Mouse (Mus musculus) left cerebral cortex, postnatal 10 days (tissue): Measurements from ENCODE around the gene Dnajc25. TPM values are rescaled to one million over a fixed set of nuclear protein-coding genes. Genes with fewer than 3 reads are reported as not detected.

Experiments used
- DNase-seq, 2 experiments: peaks; one replicate each; pipeline ENCODE4 v3.0.0; 2021 to 2022; ENCODE audit warnings: low spot score in 2 of 2, mixed read lengths in 1 of 2; ENCODE audit errors: extremely low spot score in 1 of 2
- intact Hi-C: fragments of 180-260 bp; cut with DNase I; formaldehyde crosslinking; loops from one replicate; pipeline ENCODE4 v1.15.1; 2025
- total RNA-seq, 2 experiments: library from RNA; stranded (reverse); gene quantifications; 2 replicates each; pipeline ENCODE4 v1.2.3; 2021

The Dnajc25 gene
- total RNA-seq, 2 experiments from 2014 or later, result 6.8 to 8.1 TPM

DNA sequence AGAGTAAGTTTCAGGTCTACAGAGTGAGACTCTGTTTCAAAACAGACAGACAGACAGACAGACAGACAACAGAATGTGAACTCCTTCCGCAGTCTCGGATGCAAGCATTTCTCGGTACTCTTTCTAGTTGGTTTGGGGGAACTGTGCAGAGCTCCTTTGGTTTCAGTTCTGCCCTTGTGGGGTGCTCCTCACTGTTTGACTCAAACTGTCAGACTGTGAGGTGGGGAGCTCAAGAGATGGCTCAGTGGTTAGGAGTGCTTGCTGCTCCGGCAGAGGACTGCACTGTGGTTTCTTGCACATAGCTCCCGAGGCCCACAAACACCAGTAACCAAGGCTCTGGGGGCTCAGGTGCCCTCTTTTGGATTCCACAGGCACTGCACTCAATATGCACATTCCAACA is 48.2 kb downstream of the Dnajc25 start:
- no peak for DNase-seq
- intact Hi-C loops, result no loop called here

DNA sequence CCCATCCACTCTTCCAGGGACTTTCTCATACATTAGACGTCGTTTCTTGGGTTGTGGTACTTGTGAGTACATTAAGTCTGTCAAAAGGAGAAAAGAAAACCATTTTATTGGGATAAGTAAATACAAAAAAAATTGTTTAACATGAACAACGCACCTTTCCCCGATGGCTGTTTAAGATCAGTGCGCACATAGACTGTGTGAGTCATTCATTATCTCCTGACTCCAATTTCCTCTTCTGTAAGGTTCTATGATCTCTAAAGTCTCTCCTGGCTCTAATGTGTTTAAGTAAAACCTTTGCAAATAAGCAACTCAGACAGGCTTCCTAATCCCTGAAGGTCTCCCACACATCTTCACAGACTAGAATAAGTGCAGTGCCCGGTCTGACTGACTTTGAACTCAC is 49.0 kb downstream of the Dnajc25 start:
- intact Hi-C loops, result no loop called here
- DNase-seq, result no peak

DNA sequence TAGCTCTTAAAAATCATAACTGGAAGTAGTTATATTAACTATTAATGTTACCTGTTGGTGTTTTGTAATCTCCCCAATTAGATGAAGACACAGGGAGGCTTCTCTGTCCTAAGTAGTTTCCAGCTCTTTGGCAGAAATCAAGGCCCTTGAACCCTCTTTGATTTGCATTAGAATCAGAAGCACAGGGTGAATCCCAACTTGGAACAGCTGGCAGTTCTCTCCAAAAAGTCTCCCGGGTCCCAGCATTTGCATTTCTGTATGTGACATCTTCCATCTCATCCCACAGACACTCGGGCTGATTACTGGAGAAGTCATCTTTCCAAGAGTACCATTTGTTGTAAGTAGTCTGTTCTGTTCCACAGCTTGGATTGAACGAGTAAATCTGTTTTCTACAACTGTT is 52.4 kb downstream of the Dnajc25 start:
- intact Hi-C loops, result no loop called here
- no peak for DNase-seq

DNA sequence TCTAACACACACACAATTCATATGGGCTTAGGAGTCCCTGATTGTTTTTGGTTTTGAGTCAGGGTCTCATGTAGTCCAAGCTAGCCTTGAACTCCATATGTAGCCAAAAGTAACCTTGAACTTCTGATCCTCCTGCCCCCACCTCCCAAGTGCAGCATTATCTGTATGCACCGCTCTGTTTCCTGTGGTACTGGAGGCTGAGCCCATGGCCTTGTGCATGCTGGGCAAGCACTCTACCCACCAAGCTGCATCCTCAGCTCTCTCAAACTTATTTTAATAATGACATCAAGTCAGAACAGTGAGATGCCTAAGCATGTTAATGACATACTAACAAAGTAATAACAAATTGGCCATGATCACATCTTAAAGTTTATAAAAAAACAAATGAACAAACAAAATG is 56.2 kb downstream of the Dnajc25 start:
- intact Hi-C loops, result no loop called here

DNA sequence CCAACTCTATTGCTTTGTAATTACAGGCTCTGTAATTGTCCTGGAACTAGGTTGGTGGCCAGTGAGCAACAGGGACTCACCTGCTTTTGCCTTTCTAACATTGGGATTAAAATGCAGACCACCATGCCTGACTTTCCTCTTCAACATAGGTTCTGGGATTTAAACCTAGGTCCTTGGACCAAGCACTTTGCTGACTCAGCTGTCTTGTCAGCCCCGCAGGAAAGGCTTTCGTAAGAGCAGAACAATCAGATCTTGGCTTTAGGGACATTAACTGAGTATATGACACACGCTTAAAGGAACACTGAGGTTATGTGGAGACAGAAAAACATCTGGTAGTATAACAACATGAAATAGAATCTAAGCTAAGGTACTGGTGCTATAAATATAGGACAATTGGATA is 63.1 kb downstream of the Dnajc25 start:
- intact Hi-C loops, result no loop called here

More for the DNA sequence above, 56.2 kb downstream of the Dnajc25 start:
- no peak for DNase-seq

DNA sequence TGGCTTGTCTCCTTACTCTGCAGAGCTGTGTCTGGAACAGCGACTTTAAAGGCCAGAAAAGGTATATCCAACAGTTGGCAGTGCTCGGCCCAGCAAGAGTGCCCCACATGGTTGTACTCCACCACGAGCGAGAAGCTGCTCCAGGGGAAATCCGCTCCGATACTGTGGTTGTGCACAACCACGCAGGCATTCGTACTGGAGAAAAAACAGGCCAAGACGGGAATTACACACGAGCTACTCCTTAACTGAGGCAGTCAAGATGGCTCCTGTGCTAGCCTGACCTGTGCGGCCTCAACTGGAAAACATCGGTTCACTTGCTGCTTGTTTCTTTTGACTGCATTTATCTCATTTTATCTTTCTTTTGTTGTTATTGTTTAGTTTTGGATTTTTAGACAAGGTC is 67.7 kb downstream of the Dnajc25 start:
- DNase-seq, result no peak
- intact Hi-C loops, result no loop called here

More for the DNA sequence above, 63.1 kb downstream of the Dnajc25 start:
- no peak for DNase-seq

DNA sequence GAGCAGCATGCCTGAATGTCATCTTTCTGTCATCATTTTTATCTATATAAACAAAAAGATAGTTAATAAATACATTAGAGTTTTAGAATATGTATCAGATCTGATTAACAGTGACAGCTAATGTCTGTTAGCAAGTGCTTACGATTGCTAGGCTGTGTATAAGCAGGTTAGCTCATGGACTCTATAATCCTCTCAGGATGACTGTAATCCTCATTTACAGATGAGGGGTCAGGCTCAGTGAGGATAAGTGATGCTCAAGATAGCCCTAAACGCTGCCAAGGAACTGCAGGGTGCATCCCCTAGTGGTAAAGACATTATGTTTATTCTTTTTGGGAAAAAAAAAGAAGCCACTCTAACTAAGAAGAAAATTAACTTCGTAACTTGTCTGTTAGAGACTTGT is 74.4 kb downstream of the Dnajc25 start:
- intact Hi-C loops, result no loop called here
- no peak for DNase-seq

Other genes starting within 250 kb of the Dnajc25 start
- gene Olfr267, start 207.3 kb upstream of the Dnajc25 start, total RNA-seq, result under 1 TPM; 0.32 to 0.36 TPM
- 100 to 1,000 TPM; 143 to 166 TPM for gene Ecpas, start 82.3 kb upstream of the Dnajc25 start, total RNA-seq
- 10 to 100 TPM; 20.7 to 25.5 TPM for gene Zkscan16, start 51.4 kb upstream of the Dnajc25 start, total RNA-seq
- gene Ptgr1, start 7.9 kb upstream of the Dnajc25 start, total RNA-seq, result 1 to 10 TPM; 3.4 to 3.6 TPM
- gene Gm20503, start 8.1 kb downstream of the Dnajc25 start, total RNA-seq, result 1 to 10 TPM in 1 of 2 experiments, not detected in 1; 2.1 TPM
- 100 to 1,000 TPM; 123 TPM for gene Gng10, start 40.0 kb downstream of the Dnajc25 start, total RNA-seq
- gene AI481877, start 143.9 kb downstream of the Dnajc25 start, total RNA-seq, result not detected
- gene Ugcg, start 194.2 kb downstream of the Dnajc25 start, total RNA-seq, result 100 to 1,000 TPM; 102 to 104 TPM